Mouse (Mus musculus) cerebellum, adult 2 months (tissue): ENCODE data around the gene Tpcn1.

Source experiments
- CTCF ChIP-seq: fragments of 200-500 bp; IDR thresholded peaks from 2 replicates; pipeline ENCODE4 v1.5.1; 2011; ENCODE audit warnings: low read depth, mild to moderate bottlenecking, control low read depth, low read length, moderate library complexity, borderline replicate concordance; ENCODE audit not compliant: insufficient read depth
- POLR2A ChIP-seq: fragments of 200-500 bp; IDR thresholded peaks from 2 replicates; pipeline ENCODE4 v1.6.1; 2011; ENCODE audit warnings: low read length, control low read depth, borderline replicate concordance; ENCODE audit not compliant: insufficient read depth

DNA sequence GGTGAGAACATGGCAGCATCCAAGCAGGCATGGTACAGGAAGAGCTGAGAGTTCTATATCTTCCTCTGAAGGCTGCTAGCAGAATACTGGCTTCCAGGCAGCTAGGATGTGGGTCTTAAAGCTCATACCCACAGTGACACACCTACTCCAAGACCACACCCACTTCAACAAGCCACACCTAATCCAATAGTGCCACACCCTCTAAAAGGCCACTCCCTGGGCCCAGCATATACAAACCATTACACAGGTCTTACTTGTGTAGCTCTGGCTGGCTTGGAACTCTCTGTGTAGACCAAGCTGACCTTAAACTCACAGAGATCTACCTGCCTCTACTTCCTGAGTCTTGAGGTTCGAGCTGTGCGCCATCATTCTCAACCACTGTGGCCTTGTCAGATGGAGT is 63.7 kb downstream of the Tpcn1 start:
- TF ChIP-seq CTCF: no peak
- no peak for TF ChIP-seq POLR2A
